Mouse (Mus musculus): Measurements from ENCODE around the gene Gm11983.
"Not testable (repeated sequence)": the region's sequence is repeated elsewhere in the genome, so short reads cannot be mapped to it uniquely, and the experiment has no call there.

GRCm38 (mm10) chr11:6883045-6883444 lies 45.6 kb upstream of the Gm11983 start:
- TF ChIP-seq CTCF (IDR thresholded peaks at IDR 0.05; ENCODE audit: low read depth, low read length); GATA1 (IDR thresholded peaks at IDR 0.05; ENCODE audit: borderline replicate concordance, low read length); TAL1 (conservative IDR thresholded peaks at IDR 0.05; ENCODE audit: low read depth, low read length): not testable (repeated sequence)

Data from G1E (cell line).